Mouse (Mus musculus) C2C12 (cell line): ENCODE data around the gene Tec.

Experiments used
- CEBPB ChIP-seq: IDR thresholded peaks from one replicate; pipeline ENCODE4 v1.6.1; 2011; ENCODE audit warnings: low read depth, mild to moderate bottlenecking, control low read depth, moderate library complexity
- CTCF ChIP-seq: IDR thresholded peaks from one replicate; pipeline ENCODE4 v1.5.1; 2011; ENCODE audit not compliant: control insufficient read depth, insufficient read depth, insufficient read length
- MAX ChIP-seq: IDR thresholded peaks from one replicate; pipeline ENCODE4 v1.6.1; 2011; ENCODE audit warnings: mild to moderate bottlenecking, control low read depth
- MYOD1 ChIP-seq: IDR thresholded peaks from one replicate; pipeline ENCODE4 v1.6.1; 2011; ENCODE audit warnings: low read depth; ENCODE audit not compliant: control insufficient read depth, insufficient read length
- MYOG ChIP-seq: IDR thresholded peaks from one replicate; pipeline ENCODE4 v1.6.1; 2011; ENCODE audit not compliant: control insufficient read depth, insufficient read length; ENCODE audit errors: extremely low read depth
- USF1 ChIP-seq: IDR thresholded peaks from one replicate; pipeline ENCODE4 v1.6.1; 2011; ENCODE audit warnings: low read depth, mild to moderate bottlenecking, control low read depth, moderate library complexity

GRCm38 (mm10) chr5:72886458-72887222 is 18.4 kb upstream of the Tec start:
- no peak for TF ChIP-seq CTCF
- TF ChIP-seq MYOG: no peak
- TF ChIP-seq CEBPB: no peak
- TF ChIP-seq USF1: no peak
- TF ChIP-seq MAX: no peak
- no peak for TF ChIP-seq MYOD1
